Mouse (Mus musculus) forebrain, embryonic 16.5 days (tissue): ENCODE data around the gene Pcyt1b. TPM values are rescaled to one million over a fixed set of nuclear protein-coding genes. Genes with fewer than 3 reads are reported as not detected.

ENCODE experiments used
- ATAC-seq: fragments of 200-750 bp; cut with Nextera tagmentation; 2 replicates; pipeline ENCODE4 v1.8.0; 2017; ENCODE audit warnings: mild to moderate bottlenecking, moderate library complexity
- H3K27ac ChIP-seq: fragments of 300-500 bp; sonication (generic); 2 replicates; pipeline ENCODE4 v1.5.1; 2014; ENCODE audit warnings: low read length, control low read depth
- H3K27me3 ChIP-seq: fragments of 300-500 bp; sonication (generic); replicated peaks from 2 replicates; pipeline ENCODE4 v1.6.1; 2014; ENCODE audit warnings: low read length; ENCODE audit not compliant: control insufficient read depth, insufficient read depth
- H3K36me3 ChIP-seq: fragments of 300-500 bp; sonication (generic); 2 replicates; pipeline ENCODE4 v1.6.1; 2014; ENCODE audit not compliant: control insufficient read depth, insufficient read depth
- H3K4me1 ChIP-seq: fragments of 300-500 bp; sonication (generic); replicated peaks from 2 replicates; pipeline ENCODE4 v1.6.1; 2014; ENCODE audit warnings: low read length; ENCODE audit not compliant: control insufficient read depth, insufficient read depth
- H3K4me2 ChIP-seq: fragments of 300-500 bp; sonication (generic); 2 replicates; pipeline ENCODE4 v1.6.1; 2014; ENCODE audit warnings: mild to moderate bottlenecking, low read length, control low read depth
- H3K4me3 ChIP-seq: fragments of 300-500 bp; sonication (generic); replicated peaks from 2 replicates; pipeline ENCODE4 v1.5.1; 2014; ENCODE audit warnings: mild to moderate bottlenecking, low read length, control low read depth
- H3K9ac ChIP-seq: fragments of 300-500 bp; sonication (generic); replicated peaks from 2 replicates; pipeline ENCODE4 v1.6.1; 2014; ENCODE audit warnings: low read depth, low read length, control low read depth
- H3K9me3 ChIP-seq: fragments of 300-500 bp; sonication (generic); 2 replicates; pipeline ENCODE4 v1.6.1; 2016; ENCODE audit warnings: low read length; ENCODE audit not compliant: control insufficient read depth
- WGBS: fragments of 180-500 bp; shearing (Covaris S2); extraction: QIAGEN DNeasy Blood & Tissue Kit; methylation state at CpG from one replicate; pipeline ENCODE4 v1.1.7; 2014; 5-methylcytosine and 5-hydroxymethylcytosine counted together
- polyA plus RNA-seq: library from polyadenylated mRNA; unstranded; fragments of >200 nt; fragmentation: Nextera tagmentation; extraction: Ambion mirVana; gene quantifications from 2 replicates; pipeline ENCODE4 v1.2.1, GENCODE M21; 2015

Gene Pcyt1b
- polyA plus RNA-seq, 1 experiment from 2014 or later: 30.5 TPM

DNA sequence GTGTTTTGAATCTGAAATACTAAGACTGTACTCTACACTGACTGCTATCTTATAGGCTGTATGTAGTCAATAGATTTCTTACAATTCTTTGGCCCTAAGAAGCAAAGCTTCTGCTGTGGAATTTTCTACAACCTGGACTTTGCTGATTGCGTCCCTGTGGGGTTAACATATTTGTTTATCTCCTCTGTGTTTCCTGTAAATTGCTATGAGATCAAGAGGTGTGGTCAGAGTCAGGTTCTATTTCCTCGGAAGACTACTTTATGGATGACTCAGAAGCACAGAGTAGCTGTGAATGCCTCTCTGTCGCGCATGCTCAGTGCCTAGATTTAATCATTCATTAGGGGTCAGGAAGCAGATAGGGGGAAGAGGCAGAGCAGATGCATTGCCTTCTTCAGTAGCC, 10.1 kb downstream of the Pcyt1b start:
- no peaks in the 10 kb centered on the region for H3K4me1 ChIP-seq
- H3K36me3 ChIP-seq: no peaks in the 10 kb centered on the region
- 84% methylated on average over 4 of the region's 4 CpGs for WGBS
- H3K27ac ChIP-seq: no peak overlapping the region
- H3K4me2 ChIP-seq: no peak overlapping the region
- H3K4me3 ChIP-seq: no peak overlapping the region
- H3K9me3 ChIP-seq: no peaks in the 10 kb centered on the region
- no peaks in the 10 kb centered on the region for H3K27me3 ChIP-seq
- ATAC-seq: no peak
- no peak overlapping the region for H3K9ac ChIP-seq

DNA sequence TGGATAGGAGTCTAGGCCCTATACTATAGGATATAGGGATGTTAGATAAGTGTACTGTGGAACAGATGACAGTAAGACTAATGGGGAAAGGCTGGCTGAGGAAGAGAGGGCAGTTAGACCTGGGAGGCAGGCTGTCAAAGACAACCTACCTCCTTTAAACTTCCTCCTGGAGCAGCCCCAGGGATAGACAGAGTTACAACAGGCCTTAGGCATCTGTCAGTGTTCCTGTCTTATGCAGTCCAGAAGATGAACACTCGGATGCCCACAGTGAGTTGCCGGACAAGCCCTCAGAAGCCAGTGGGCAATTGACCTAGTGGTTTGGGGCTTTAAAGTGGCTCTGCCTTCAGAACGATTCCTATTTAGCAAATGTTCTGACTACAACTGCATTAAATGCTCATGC, 19.8 kb downstream of the Pcyt1b start:
- H3K27ac ChIP-seq: peak overlapping the region; percentile 77
- H3K4me2 ChIP-seq: peak overlapping the region; percentile 54
- peak overlapping the region; percentile 25 for H3K9ac ChIP-seq
- no peaks in the 10 kb centered on the region for H3K4me1 ChIP-seq
- 47% methylated on average over 3 of the region's 3 CpGs for WGBS
- H3K36me3 ChIP-seq: no peaks in the 10 kb centered on the region
- H3K9me3 ChIP-seq: no peaks in the 10 kb centered on the region
- no peaks in the 10 kb centered on the region for H3K27me3 ChIP-seq
- peak; percentile 9; the same call in 1 of the 2 replicates for ATAC-seq
- peak overlapping the region; percentile 49 for H3K4me3 ChIP-seq

DNA sequence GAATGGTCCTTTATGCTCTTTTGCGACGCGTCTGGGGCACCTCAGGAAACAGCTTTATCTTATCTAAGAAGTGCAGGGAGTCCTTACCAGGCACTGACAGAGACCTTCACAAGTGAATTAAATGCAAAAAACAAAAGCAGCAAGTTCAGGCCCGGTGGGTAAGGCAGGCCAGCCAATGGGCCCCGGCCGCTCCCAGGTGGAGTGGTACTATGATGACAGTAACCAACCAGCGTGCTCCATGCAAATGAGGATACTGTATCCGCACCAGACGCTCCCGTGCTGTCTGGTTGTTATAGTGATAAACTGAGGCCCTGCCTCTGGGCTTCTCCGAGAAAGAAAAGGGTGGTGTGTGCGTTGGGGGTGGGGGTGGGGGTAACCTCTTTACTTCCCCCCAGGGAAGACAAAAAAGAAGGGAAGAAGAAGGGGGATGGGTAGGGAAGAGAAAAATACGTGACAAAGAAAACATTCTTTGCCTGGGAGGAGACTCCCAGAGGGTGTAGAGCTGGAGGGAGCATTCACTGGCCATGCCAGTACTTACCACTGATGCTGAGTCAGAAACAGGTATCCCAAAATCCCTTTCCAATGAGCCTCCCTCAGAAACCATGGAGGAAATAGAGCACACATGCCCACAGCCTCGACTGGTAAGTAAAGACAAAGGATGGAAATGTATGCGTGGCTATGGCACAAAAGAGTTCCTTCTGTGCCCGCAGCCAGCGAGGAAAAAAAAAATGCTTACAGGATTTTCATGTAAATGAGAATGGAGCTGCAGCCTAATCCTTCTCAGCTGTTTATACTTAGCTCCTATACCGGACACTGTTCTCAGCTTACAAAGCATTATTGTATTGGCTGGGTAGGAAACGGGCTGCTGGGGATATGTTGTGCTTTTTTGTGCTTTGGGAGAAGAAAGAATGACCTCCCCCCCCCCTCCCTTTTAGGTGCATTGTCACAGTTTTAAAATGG, 20.5 kb downstream of the Pcyt1b start:
- H3K9me3 ChIP-seq: no peaks in the 10 kb centered on the region
- peak overlapping the region; percentile 49 for H3K4me3 ChIP-seq
- H3K4me2 ChIP-seq: peak overlapping the region; percentile 54
- ATAC-seq: peak; percentile 99
- H3K27me3 ChIP-seq: no peaks in the 10 kb centered on the region
- no peaks in the 10 kb centered on the region for H3K36me3 ChIP-seq
- peak overlapping the region; percentile 61 for H3K9ac ChIP-seq
- H3K4me1 ChIP-seq: no peaks in the 10 kb centered on the region
- H3K27ac ChIP-seq: peak overlapping the region; percentile 94
- WGBS: 18% methylated on average over 19 of the region's 19 CpGs

DNA sequence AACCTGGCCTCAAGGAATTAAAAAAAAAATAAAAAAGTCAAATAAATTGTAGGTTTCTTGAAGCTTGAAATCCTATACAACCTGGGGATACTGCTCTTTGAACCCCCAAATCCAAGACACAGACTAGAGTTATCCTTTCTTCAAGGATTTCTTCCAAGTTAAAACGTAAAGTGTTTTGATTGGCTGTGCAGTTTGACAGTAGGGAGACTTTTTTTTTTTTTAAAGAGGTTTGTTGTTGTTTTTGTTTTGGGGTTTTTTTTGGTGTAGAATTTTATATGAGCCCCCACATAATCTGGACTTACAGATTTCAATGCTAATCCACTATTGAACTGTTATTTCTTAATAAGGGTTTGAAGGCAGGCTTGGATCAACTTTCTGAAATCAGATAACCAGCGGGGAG, 21.6 kb downstream of the Pcyt1b start:
- no peak for ATAC-seq
- 58% methylated on average over 2 of the region's 2 CpGs for WGBS
- H3K4me2 ChIP-seq: peak overlapping the region; percentile 54
- H3K4me1 ChIP-seq: no peaks in the 10 kb centered on the region
- H3K4me3 ChIP-seq: peak overlapping the region; percentile 49
- no peaks in the 10 kb centered on the region for H3K36me3 ChIP-seq
- H3K27me3 ChIP-seq: no peaks in the 10 kb centered on the region
- no peaks in the 10 kb centered on the region for H3K9me3 ChIP-seq
- no peak overlapping the region for H3K27ac ChIP-seq
- H3K9ac ChIP-seq: no peak overlapping the region

DNA sequence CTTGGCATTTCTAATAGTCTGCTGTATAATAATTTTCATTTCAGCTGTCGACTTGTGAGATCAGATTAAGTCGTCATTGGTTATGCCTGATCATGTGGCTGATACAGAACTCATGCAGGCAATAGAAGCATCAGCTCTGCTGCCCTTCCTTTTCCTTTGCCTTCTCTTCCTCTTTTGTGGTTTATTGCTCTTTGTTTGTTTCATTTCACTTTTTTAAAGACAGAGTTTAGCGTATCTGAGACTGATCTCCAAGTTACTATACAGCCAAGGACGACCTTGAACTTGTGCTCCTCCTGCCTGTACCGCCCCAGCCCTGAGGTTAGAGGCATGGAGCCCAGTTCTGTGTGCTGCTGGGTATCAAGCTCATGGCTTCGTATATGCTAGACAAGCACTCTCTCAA, 34.6 kb downstream of the Pcyt1b start:
- Histone ChIP-seq H3K4me3 (no peak overlapping the region), H3K9ac (no peak overlapping the region), H3K27ac (no peak overlapping the region), H3K9me3 (no peaks in the 10 kb centered on the region), H3K27me3 (no peaks in the 10 kb centered on the region), H3K4me1 (no peaks in the 10 kb centered on the region), H3K36me3 (no peaks in the 10 kb centered on the region), H3K4me2 (no peak overlapping the region)
- 79% methylated on average over 6 of the region's 6 CpGs for WGBS
- no peak for ATAC-seq

DNA sequence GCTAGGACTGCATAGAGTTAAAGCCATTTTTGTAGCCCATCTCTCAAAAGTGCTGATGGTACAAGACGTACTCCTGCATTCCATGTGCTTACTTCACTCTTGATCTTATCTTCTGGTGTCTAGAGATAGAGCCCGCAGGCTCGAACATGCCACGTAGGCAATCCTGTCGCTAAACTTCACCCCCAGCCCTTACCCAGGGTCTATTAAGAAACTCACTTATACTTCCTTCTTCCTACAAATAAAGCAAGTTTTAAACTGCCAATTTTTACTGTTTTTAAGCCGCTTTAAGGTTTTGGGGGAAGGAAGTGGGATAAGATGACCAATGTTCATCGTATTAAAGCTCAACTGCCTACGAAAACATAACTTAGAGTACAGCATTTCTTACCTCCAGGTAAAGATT, 36.0 kb downstream of the Pcyt1b start:
- Histone ChIP-seq H3K27me3 (no peaks in the 10 kb centered on the region), H3K27ac (no peak overlapping the region)
- WGBS: 94% methylated on average over 8 of the region's 8 CpGs

DNA sequence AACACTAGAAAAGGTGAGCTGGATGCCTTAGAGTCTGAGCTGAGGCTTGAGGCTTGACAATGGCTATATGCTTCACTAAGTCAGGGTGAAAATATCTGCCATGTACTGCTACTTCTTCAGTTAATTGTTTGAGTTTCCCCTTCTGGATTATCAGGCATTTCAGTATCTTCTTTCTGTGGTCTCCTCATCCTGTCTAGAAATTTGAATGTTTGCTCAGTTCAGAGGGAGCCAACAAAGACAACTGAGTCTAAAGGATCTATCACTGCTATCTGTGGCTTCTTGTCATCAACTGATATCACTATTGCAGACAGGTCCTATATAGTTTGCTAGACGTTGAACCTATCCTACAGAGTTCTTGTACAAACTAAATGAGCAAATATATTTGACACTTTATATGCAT, 42.9 kb downstream of the Pcyt1b start:
- WGBS: 72% methylated on average over 1 of the region's 1 CpGs
- no peaks in the 10 kb centered on the region for H3K9me3 ChIP-seq
- ATAC-seq: no peak
- H3K4me3 ChIP-seq: no peak overlapping the region
- no peaks in the 10 kb centered on the region for H3K36me3 ChIP-seq
- no peak overlapping the region for H3K9ac ChIP-seq
- H3K27ac ChIP-seq: no peak overlapping the region
- peaks cover 5% of the 10 kb centered on the region for H3K4me1 ChIP-seq
- no peak overlapping the region for H3K4me2 ChIP-seq
- no peaks in the 10 kb centered on the region for H3K27me3 ChIP-seq

More for the DNA sequence above, 36.0 kb downstream of the Pcyt1b start:
- Histone ChIP-seq H3K4me1 (no peaks in the 10 kb centered on the region), H3K4me2 (no peak overlapping the region), H3K9ac (no peak overlapping the region), H3K36me3 (no peaks in the 10 kb centered on the region), H3K9me3 (no peaks in the 10 kb centered on the region), H3K4me3 (no peak overlapping the region)
- ATAC-seq: no peak

DNA sequence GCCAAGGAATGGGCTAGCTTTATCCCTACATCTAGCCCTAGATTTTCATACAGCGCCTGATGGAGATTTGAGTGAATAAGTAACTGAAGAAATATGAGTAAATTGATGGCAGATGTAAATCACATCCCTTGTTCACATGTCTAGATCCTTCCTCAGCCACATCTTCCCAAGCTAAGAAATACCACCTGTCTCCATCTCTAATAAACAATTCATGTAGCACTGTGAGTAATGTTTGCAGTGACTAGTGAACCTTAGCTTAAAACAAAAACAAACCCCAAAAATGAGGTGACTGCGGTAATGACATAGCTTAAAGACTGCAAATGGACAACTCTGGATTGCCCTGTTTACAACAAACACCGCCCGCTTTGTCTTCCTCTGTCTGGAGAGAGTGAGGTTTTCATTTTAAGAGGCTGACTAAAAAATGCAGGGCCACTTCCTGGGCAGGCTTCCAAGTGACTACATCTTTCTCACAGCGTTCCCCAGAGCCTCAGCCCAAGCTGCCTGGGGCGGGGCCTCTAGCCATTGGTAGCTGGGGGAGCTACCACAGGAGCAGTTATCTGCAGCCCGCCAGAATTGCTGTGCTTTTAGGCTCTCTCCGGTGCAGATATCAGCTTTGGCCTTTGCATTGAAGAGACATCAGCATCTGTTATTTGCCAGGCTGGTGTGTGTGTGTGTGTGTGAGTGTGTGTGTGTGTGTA, 46.0 kb downstream of the Pcyt1b start:
- H3K4me1 ChIP-seq: peaks cover 5% of the 10 kb centered on the region
- no peak overlapping the region for H3K9ac ChIP-seq
- 30% methylated on average over 8 of the region's 8 CpGs for WGBS
- ATAC-seq: peak; percentile 83
- H3K27me3 ChIP-seq: no peaks in the 10 kb centered on the region
- H3K9me3 ChIP-seq: no peaks in the 10 kb centered on the region
- H3K4me2 ChIP-seq: no peak overlapping the region
- H3K27ac ChIP-seq: no peak overlapping the region
- H3K4me3 ChIP-seq: no peak overlapping the region
- H3K36me3 ChIP-seq: no peaks in the 10 kb centered on the region

DNA sequence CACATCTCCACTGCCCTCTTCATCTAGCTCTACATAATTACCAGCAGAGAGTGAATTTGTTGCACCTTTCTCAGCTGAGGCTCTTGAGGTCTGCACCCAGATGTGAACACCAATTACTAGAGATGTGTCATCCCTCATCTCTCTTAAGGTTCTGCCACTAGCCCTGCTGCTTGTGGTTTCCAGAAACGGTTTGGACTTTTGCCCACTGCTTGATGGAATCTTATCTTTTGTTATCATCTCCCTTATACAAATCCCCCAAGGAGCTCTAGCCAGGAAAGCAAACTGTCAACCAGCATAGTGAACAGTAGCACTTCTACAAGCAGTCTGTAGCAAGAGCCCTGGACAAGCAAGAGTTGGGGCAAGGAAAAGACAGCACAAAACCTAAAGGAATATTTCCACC, 57.9 kb downstream of the Pcyt1b start:
- Histone ChIP-seq H3K4me1 (no peaks in the 10 kb centered on the region), H3K27ac (no peak overlapping the region), H3K27me3 (no peaks in the 10 kb centered on the region), H3K9ac (no peak overlapping the region), H3K4me2 (no peak overlapping the region), H3K36me3 (no peaks in the 10 kb centered on the region), H3K4me3 (no peak overlapping the region), H3K9me3 (no peaks in the 10 kb centered on the region)
- 71% methylated on average over 1 of the region's 1 CpGs for WGBS
- no peak for ATAC-seq
